Mouse (Mus musculus) megakaryocyte, embryonic 14.5 days (primary cell): ENCODE data around the gene Phf21a. TPM values are rescaled to one million over a fixed set of nuclear protein-coding genes. Genes with fewer than 3 reads are reported as not detected.
"Not testable (repeated sequence)": the region's sequence is repeated elsewhere in the genome, so short reads cannot be mapped to it uniquely, and the experiment has no call there.

Source experiments
- H3K27me3 ChIP-seq: replicated peaks from 2 replicates; pipeline ENCODE3; 2012; ENCODE audit warnings: inconsistent platforms
- H3K36me3 ChIP-seq: replicated peaks from 2 replicates; pipeline ENCODE3; 2012; ENCODE audit warnings: low read length, inconsistent platforms, mixed read lengths
- H3K4me1 ChIP-seq: 2 replicates; pipeline ENCODE4 v1.6.1; 2012; ENCODE audit warnings: inconsistent platforms
- H3K4me3 ChIP-seq: replicated peaks from 2 replicates; pipeline ENCODE3; 2012; ENCODE audit warnings: moderate library complexity, mild to moderate bottlenecking, inconsistent platforms
- H3K9me3 ChIP-seq: 2 replicates; pipeline ENCODE4 v1.6.1; 2012; ENCODE audit warnings: inconsistent platforms
- FLI1 ChIP-seq: IDR thresholded peaks from 2 replicates; pipeline ENCODE4 v1.6.1; 2012; ENCODE audit warnings: low read length, inconsistent platforms, mixed read lengths
- GATA1 ChIP-seq: IDR thresholded peaks from 3 replicates; pipeline ENCODE4 v1.6.1; 2012; ENCODE audit warnings: mixed read lengths, low read length, inconsistent platforms, borderline replicate concordance
- polyA plus RNA-seq: library from polyadenylated mRNA; stranded (reverse); fragments of >175 nt; gene quantifications from 2 replicates; pipeline ENCODE4 v1.2.3, GENCODE M21; 2012; ENCODE audit warnings: low replicate concordance; ENCODE audit not compliant: insufficient read depth

The Phf21a gene
- polyA plus RNA-seq, 1 experiment = 19.0 TPM

DNA sequence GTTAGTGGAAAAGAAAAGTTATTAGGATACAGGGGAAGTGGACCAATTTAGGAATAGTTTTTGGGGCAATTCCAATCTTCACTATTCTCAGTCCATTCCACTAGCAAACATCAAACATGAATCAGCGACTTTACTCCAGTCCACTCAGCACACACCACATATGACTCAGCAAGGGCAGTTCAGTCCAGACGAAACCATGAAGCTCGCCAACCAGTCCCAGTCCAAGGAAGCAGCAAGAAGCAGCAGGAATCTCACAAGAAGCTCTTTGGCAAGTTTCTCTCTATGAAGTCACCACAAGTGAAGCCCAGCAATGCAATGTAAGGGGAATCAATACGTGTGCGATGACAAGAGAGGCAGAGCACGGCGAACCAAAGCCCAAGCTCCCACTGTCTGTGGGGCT lies 37.2 kb downstream of the Phf21a start:
- Histone ChIP-seq H3K4me1 (peaks cover 4% of the 10 kb centered on the region; the same call in 1 of the 2 replicates), H3K27me3 (peaks cover 10% of the 10 kb centered on the region), H3K36me3 (no peaks in the 10 kb centered on the region), H3K9me3 (peaks cover 7% of the 10 kb centered on the region), H3K4me3 (no peak overlapping the region)
- no peak for TF ChIP-seq FLI1
- TF ChIP-seq GATA1 = no peak

GRCm38 (mm10) chr2:92138736-92139135 lies 45.8 kb downstream of the Phf21a start:
- Histone ChIP-seq H3K4me1 (peaks cover 12% of the 10 kb centered on the region), H3K27me3 (peaks cover 33% of the 10 kb centered on the region), H3K9me3 (no peaks in the 10 kb centered on the region)

DNA sequence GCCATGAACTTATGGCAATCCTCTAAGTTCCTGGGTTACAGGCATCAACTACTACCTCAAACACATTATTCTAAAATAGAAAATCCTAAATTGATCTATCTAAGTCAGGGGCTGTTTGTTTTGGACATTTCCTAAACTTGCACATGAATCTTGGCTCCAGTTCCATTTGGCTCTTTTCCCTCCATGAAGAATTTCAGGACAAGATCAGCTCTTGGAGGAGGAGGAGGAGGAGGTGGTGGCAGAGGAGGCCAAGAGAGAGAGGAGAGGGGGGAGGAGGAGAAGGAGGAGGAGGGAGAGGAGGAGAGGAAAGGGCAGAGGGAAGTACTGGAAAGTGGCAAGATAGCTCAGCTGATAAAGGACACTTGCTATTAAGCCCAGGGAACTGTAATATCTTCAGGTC lies 46.4 kb downstream of the Phf21a start:
- no peaks in the 10 kb centered on the region for H3K9me3 ChIP-seq
- H3K36me3 ChIP-seq = no peaks in the 10 kb centered on the region
- peaks cover 12% of the 10 kb centered on the region for H3K4me1 ChIP-seq
- H3K27me3 ChIP-seq = peaks cover 37% of the 10 kb centered on the region
- H3K4me3 ChIP-seq = no peak overlapping the region
- no peak for TF ChIP-seq GATA1
- no peak for TF ChIP-seq FLI1

More at GRCm38 (mm10) chr2:92138736-92139135, 45.8 kb downstream of the Phf21a start:
- no peak overlapping the region for H3K4me3 ChIP-seq
- TF ChIP-seq GATA1 (no peak), FLI1 (no peak)
- no peaks in the 10 kb centered on the region for H3K36me3 ChIP-seq

DNA sequence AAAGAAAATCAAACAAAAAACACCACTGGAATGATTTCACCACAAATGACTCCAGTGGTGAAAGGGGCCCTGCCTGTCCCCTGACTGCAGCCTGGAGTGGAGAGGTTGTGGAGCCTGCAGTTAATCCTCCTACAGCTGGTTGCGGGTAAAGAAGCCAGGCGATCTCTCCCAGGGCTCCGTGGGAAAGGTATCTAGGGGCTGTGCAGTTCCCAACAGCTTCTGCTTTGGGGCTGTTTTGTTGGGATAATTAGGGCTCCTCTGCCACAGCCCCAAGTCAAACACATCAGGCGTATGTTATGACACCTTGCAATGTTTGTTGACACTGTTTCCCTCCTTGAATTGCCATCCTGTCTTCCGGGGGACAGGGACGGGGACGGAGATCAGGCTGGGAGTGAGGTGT lies 47.5 kb downstream of the Phf21a start:
- H3K9me3 ChIP-seq = no peaks in the 10 kb centered on the region
- H3K4me1 ChIP-seq = peaks cover 12% of the 10 kb centered on the region
- H3K4me3 ChIP-seq = no peak overlapping the region
- peaks cover 37% of the 10 kb centered on the region for H3K27me3 ChIP-seq
- H3K36me3 ChIP-seq = no peaks in the 10 kb centered on the region
- TF ChIP-seq GATA1 (no peak), FLI1 (no peak)

GRCm38 (mm10) chr2:92141073-92141472 lies 48.2 kb downstream of the Phf21a start:
- TF ChIP-seq GATA1 = no peak
- TF ChIP-seq FLI1 = no peak

GRCm38 (mm10) chr2:92143932-92144331 lies 51.0 kb downstream of the Phf21a start:
- Histone ChIP-seq H3K27me3 (peaks cover 24% of the 10 kb centered on the region), H3K4me3 (no peak overlapping the region), H3K36me3 (no peaks in the 10 kb centered on the region), H3K9me3 (no peaks in the 10 kb centered on the region), H3K4me1 (peaks cover 19% of the 10 kb centered on the region)
- TF ChIP-seq GATA1 (no peak), FLI1 (no peak)

More at GRCm38 (mm10) chr2:92141073-92141472, 48.2 kb downstream of the Phf21a start:
- peaks cover 35% of the 10 kb centered on the region for H3K27me3 ChIP-seq
- no peaks in the 10 kb centered on the region for H3K36me3 ChIP-seq
- H3K4me1 ChIP-seq = peaks cover 12% of the 10 kb centered on the region
- H3K9me3 ChIP-seq = no peaks in the 10 kb centered on the region
- H3K4me3 ChIP-seq = peak overlapping the region; percentile 79

GRCm38 (mm10) chr2:92147925-92148750 lies 55.2 kb downstream of the Phf21a start:
- not testable (repeated sequence) for H3K36me3 ChIP-seq, H3K4me1 ChIP-seq, H3K9me3 ChIP-seq
- Histone ChIP-seq H3K4me3 (peak overlapping the region; percentile 3), H3K27me3 (peaks cover 22% of the 10 kb centered on the region)

DNA sequence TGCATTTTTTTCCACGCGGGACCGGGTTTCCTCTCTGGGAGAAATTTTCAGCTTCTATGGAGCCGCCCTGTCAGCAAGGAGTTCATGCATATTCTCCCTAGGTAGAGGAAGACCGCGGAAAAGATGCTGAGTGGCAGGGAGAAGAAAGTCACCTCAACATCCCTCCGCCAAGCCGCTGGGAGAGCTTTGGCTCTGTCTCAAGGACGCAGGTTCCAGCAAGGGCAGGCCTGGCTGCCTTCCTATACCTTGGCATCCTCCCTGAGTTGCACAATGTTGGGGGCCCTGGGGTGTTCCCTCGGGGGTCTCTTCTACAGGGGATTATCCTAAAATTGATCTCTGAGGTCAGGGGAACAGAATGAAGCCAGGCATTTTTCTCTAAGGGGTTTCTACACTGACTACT lies 71.4 kb downstream of the Phf21a start:
- Histone ChIP-seq H3K4me3 (no peak overlapping the region), H3K27me3 (peaks cover 14% of the 10 kb centered on the region), H3K36me3 (no peaks in the 10 kb centered on the region), H3K4me1 (no peaks in the 10 kb centered on the region), H3K9me3 (peaks cover 4% of the 10 kb centered on the region; the same call in 1 of the 2 replicates)
- TF ChIP-seq FLI1 (no peak), GATA1 (no peak)

GRCm38 (mm10) chr2:92166950-92167349 lies 74.0 kb downstream of the Phf21a start:
- H3K4me1 ChIP-seq = no peaks in the 10 kb centered on the region
- H3K27me3 ChIP-seq = peaks cover 20% of the 10 kb centered on the region
- no peaks in the 10 kb centered on the region for H3K36me3 ChIP-seq
- H3K4me3 ChIP-seq = no peak overlapping the region
- TF ChIP-seq GATA1 (no peak), FLI1 (no peak)
- no peaks in the 10 kb centered on the region for H3K9me3 ChIP-seq

GRCm38 (mm10) chr2:92171046-92171643 lies 78.2 kb downstream of the Phf21a start:
- Histone ChIP-seq H3K27me3 (peaks cover 20% of the 10 kb centered on the region), H3K4me3 (no peak overlapping the region), H3K4me1 (0 out of 2 replicates have a peak, but pooled peaks cover 3% of the 10 kb centered on the region), H3K9me3 (no peaks in the 10 kb centered on the region), H3K36me3 (no peaks in the 10 kb centered on the region)
- no peak for TF ChIP-seq FLI1
- TF ChIP-seq GATA1 = no peak
